8 mouse cellular contexts compared by ENCODE assay signal in genomic region chr4:128727721-128728430, GRCm38 (mm10). TPM values are rescaled to one million over a fixed set of nuclear protein-coding genes. Genes with fewer than 3 reads are reported as not detected.
A peak's percentile ranks its signal among the peaks of the same experiment; 100 is the strongest.
DNase-seq lines count a peak whose midpoint lies in the region; ATAC-seq and TF ChIP-seq lines count a peak whose summit lies in the region.

No protein-coding gene starts in this region.

- H3K27ac ChIP-seq in kidney, adult 2 months (ENCODE audit: insufficient read depth, low read depth, low read length) = peak overlapping the region; percentile 42
- peak overlapping the region; percentile 91 for H3K27ac ChIP-seq in lung, embryonic 15.5 days
- H3K27ac ChIP-seq in small intestine, adult 2 months (ENCODE audit: insufficient read depth, low read depth, low read length) = peak overlapping the region; percentile 89

- peak; percentile 71 for ATAC-seq in lung, embryonic 15.5 days (ENCODE audit: borderline replicate concordance, extremely low read depth, low FRiP score, low TSS enrichment)

- WGBS in kidney, adult 2 months = 1% methylated on average over 65 of the region's 65 CpGs
- WGBS in lung, embryonic 15.5 days = 1% methylated on average over 65 of the region's 65 CpGs
- under 1% methylated on average over 65 of the region's 65 CpGs for WGBS in small intestine, adult 2 months

- peak overlapping the region; percentile 83 for H3K4me2 ChIP-seq in lung, embryonic 15.5 days

- peak overlapping the region; percentile 68 for H3K4me3 ChIP-seq in kidney, adult 2 months (ENCODE audit: insufficient read depth, low read depth, low read length)
- peak overlapping the region; percentile 71 for H3K4me3 ChIP-seq in lung, embryonic 15.5 days
- peak overlapping the region; percentile 70 for H3K4me3 ChIP-seq in small intestine, adult 2 months (ENCODE audit: low read depth, low read length)

- DNase-seq in 3134 (ENCODE audit: extremely low read depth, insufficient read length, low spot score) = peak; percentile 68
- DNase-seq in MN1 (ENCODE audit: low spot score) = peak; percentile 52
- DNase-seq in embryo, embryonic 10 days (ENCODE audit: low spot score) = peak; percentile 62
- DNase-seq in heart, adult 18-20 months = peak; percentile 69 to 78
- peak; percentile 81 for DNase-seq in kidney, adult 2 months
- no peak for DNase-seq in retina, embryonic 14.5 days (ENCODE audit: low spot score)

- no peaks in the 10 kb centered on the region for H3K27me3 ChIP-seq in kidney, adult 2 months (replicated peaks; ENCODE audit: control insufficient read depth, insufficient read depth, low read length)
- no peaks in the 10 kb centered on the region for H3K27me3 ChIP-seq in lung, embryonic 15.5 days
- no peaks in the 10 kb centered on the region for H3K27me3 ChIP-seq in small intestine, adult 2 months (ENCODE audit: control insufficient read depth, insufficient read depth, low read length)

- no peak for TF ChIP-seq POLR2A in kidney, adult 2 months (IDR thresholded peaks at IDR 0.05; ENCODE audit: low read depth, low read length)
- no peak; the same call in 1 of the 2 replicates for TF ChIP-seq POLR2A in small intestine, adult 2 months (IDR thresholded peaks at IDR 0.05; ENCODE audit: low read depth, low read length)

- no peaks in the 10 kb centered on the region for H3K9me3 ChIP-seq in lung, embryonic 15.5 days

- peak overlapping the region; percentile 86 for H3K9ac ChIP-seq in lung, embryonic 15.5 days

- no peak for TF ChIP-seq CTCF in kidney, adult 2 months (conservative IDR thresholded peaks at IDR 0.05; ENCODE audit: insufficient read depth, insufficient read length, low read depth, low read length)
- no peak for TF ChIP-seq CTCF in small intestine, adult 2 months (IDR thresholded peaks at IDR 0.05; ENCODE audit: extremely low read depth, insufficient read length, insufficient replicate concordance, low read depth, low read length)

- H3K36me3 ChIP-seq in kidney, adult 2 months (ENCODE audit: control insufficient read depth, insufficient read depth, low read length) = no peaks in the 10 kb centered on the region
- peaks cover 8% of the 10 kb centered on the region; the same call in 1 of the 2 replicates for H3K36me3 ChIP-seq in lung, embryonic 15.5 days
- H3K36me3 ChIP-seq in small intestine, adult 2 months (ENCODE audit: control insufficient read depth, insufficient read depth, low read length) = peaks cover 2% of the 10 kb centered on the region; the same call in 1 of the 2 replicates

- H3K4me1 ChIP-seq in kidney, adult 2 months (ENCODE audit: control insufficient read depth, insufficient read depth, low read length) = peaks cover 23% of the 10 kb centered on the region
- peaks cover 42% of the 10 kb centered on the region for H3K4me1 ChIP-seq in lung, embryonic 15.5 days
- H3K4me1 ChIP-seq in small intestine, adult 2 months (ENCODE audit: control insufficient read depth, insufficient read depth, insufficient read length, low read length) = peaks cover 5% of the 10 kb centered on the region

RNA-seq across cellular contexts. Expression of gene A3galt2, which starts 27.3 kb away (rescaled TPM):
- under 1 TPM; 0.13 to 0.32 TPM for total RNA-seq in heart, adult 18-20 months (2021)
- polyA plus RNA-seq in kidney, adult 2 months (2012; rRNA removed) = 0.16 and 0.39 TPM in 2 replicates
- 0.20 and 0.35 TPM in 2 replicates for polyA plus RNA-seq in lung, embryonic 15.5 days (2015; fragmentation: Nextera tagmentation; extraction: Ambion mirVana)
- polyA plus RNA-seq in small intestine, adult 2 months (2012; rRNA removed) = 0.11 and 0.32 TPM in 2 replicates
